Mouse (Mus musculus): ENCODE data around the gene Vps13a.
"Not testable (repeated sequence)": the region's sequence is repeated elsewhere in the genome, so short reads cannot be mapped to it uniquely, and the experiment has no call there.

Vps13a gene

DNA sequence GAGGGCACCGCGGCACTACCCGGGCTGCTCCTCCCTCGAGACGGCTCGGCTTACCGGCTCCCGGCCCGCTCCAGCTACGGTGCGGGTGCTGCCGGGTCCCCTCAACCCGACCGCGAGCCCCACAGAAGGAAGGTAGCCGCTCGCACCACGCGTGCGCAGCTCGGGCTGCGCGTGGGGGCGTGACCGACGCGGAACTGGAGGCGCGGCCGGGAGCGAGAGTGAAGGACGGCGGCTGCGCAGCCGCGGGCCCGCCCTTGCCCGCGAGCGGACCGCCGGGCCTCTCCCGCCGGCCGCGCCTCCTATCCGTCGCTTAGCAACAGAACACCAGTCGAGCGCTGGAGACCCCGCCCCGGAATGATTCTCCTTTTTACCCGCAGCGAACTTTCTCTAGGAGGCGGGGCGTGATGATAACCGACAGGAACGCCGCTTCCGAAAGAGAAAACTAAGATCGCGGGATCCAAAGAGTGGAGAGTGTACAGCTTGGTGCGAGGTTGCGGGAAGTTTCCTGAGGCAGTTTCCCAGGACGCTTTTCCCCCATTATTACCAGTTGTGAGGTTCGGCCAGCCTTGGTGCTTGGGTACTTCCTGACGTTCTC is at the start of gene Vps13a:
Gene Vps13a, minus strand, starts transcription at position 144 of the 595 bp plus-strand sequence.
- peak; percentile 84 for DNase-seq (ENCODE audit: low read depth, low spot score)

GRCm38 (mm10) chr19:16827657-16828056 is 46.9 kb upstream of the Vps13a start:
- no peak for DNase-seq (ENCODE audit: low read depth, low spot score)

- no peak for DNase-seq (ENCODE audit: low read depth, low spot score)
Observed at GRCm38 (mm10) chr19:16825228-16825627, 44.5 kb upstream of the Vps13a start.

- no peak for DNase-seq (ENCODE audit: low read depth, low spot score)
Observed at GRCm38 (mm10) chr19:16814848-16815247, 34.1 kb upstream of the Vps13a start.

GRCm38 (mm10) chr19:16813306-16813705 is 32.6 kb upstream of the Vps13a start:
- DNase-seq (ENCODE audit: low read depth, low spot score): no peak

- DNase-seq (ENCODE audit: low read depth, low spot score): no peak
Observed at GRCm38 (mm10) chr19:16812072-16812608, 31.4 kb upstream of the Vps13a start.

DNA sequence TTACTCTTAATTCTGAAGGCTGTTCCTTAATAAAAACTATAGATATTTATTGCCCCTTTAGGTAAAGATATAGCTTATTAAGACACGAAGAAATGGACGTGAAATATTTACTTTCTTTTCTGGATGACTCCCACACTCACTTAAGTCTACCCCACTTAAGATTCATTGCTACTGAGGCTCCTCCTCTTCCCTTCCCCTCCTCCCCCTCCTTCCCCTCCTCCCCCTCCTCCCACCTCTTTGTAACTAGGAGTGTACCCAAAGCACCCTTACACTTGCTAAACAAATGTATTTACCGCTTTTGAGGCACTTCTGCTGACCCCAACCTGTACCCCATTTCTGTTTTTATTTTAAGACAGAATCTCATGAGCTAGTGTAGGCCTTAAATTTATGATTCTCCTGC is 24.4 kb upstream of the Vps13a start:
- no peak for DNase-seq (ENCODE audit: low read depth, low spot score)

GRCm38 (mm10) chr19:16804578-16804977 is 23.8 kb upstream of the Vps13a start:
- no peak for DNase-seq (ENCODE audit: low read depth, low spot score)

GRCm38 (mm10) chr19:16802707-16803106 is 22.0 kb upstream of the Vps13a start:
- DNase-seq (ENCODE audit: low read depth, low spot score): no peak

GRCm38 (mm10) chr19:16802123-16802522 is 21.4 kb upstream of the Vps13a start:
- DNase-seq (ENCODE audit: low read depth, low spot score): no peak

DNA sequence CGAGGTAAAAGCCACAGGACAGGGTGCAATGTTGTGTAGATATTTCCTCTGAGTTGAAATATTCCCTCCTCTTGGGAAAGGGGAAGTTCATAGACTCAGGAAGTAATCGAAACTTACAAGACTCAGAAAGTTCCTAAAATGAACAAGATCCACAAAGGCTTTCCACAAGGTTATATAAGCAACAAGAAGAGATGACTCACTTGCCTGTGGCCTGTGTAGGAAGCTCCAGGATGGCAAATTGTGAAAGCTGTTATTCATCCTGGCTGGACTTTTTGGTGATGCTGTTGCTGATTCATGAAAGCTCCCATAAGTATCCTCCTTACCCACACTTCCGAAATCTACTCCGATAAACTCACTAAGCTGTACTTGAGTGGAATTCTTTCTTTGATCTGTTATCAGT is 17.2 kb upstream of the Vps13a start:
- no peak for DNase-seq (ENCODE audit: low read depth, low spot score)

DNA sequence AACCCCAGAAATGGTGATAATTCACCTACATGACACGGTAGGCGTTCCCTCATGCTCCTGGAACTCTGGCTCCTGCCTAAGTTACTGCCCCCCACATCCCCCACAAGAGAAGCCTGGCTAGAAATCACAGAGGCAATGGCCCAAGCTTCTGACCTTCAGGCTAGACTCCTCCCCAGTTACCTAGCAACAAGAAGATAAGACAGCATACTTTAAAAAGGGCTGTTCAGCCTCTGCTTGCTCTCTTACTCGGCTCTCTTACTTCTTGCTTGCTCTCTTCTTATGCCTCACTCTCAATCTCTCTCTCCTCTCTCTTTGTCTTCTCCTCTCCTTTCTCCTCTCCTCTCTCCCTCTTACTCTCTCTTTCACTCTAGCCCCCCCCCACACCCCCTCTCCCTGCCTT is 13.8 kb upstream of the Vps13a start:
- DNase-seq (ENCODE audit: low read depth, low spot score): not testable (repeated sequence)

DNA sequence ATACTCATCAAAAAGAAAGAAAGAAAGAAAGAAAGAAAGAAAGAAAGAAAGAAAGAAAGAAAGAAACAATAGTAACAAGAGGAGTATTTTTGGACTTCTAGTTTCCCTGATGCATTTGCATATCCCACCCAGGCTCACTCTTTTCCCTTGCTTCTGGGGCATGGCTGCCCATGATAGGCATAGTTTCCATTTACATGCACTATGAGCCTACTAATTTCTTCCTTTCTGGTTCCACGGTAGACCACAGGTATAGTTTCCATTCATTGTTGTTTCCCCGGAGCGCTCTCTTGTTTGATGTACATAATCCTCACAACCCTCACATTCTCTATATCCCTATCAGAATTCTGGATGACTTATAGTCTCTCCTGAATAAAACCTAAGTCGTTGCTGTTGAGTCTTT is 9.2 kb upstream of the Vps13a start:
- no peak for DNase-seq (ENCODE audit: low read depth, low spot score)

- DNase-seq (ENCODE audit: low read depth, low spot score): no peak
Observed at GRCm38 (mm10) chr19:16784879-16785278, 4.1 kb upstream of the Vps13a start.

DNA sequence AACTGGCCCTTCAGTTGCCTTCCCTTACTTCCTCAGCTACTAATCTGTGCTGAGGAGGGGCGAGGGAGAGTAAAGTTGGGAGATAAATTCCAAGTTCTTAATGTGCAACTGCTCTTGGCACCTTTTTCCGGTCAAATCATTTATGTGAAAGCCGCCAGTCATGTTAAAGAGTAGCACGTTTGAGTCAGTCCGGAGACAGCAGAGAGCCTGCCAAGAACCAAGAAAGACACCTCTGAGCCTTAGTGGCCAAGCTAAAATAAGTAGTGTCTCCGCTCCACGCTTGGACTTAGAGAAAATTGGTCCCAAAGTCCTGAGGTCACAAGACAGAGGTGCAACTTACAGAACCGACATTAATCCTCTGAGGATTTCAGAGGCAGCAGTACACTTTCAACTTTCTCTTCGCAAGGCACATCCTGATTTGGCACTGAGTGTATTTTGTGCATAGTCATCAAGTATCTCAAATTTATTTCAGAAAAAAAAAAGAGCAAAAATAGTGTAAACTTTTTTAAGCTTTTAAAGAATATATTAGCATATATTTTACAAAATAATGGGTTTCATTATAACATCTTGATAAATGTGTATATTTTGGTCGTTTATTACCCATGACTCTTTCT is 780 bp upstream of the Vps13a start:
- no peak for DNase-seq (ENCODE audit: low read depth, low spot score)

- no peak for DNase-seq (ENCODE audit: low read depth, low spot score)
Observed at GRCm38 (mm10) chr19:16780251-16780783, 416 bp downstream of the Vps13a start.

DNA sequence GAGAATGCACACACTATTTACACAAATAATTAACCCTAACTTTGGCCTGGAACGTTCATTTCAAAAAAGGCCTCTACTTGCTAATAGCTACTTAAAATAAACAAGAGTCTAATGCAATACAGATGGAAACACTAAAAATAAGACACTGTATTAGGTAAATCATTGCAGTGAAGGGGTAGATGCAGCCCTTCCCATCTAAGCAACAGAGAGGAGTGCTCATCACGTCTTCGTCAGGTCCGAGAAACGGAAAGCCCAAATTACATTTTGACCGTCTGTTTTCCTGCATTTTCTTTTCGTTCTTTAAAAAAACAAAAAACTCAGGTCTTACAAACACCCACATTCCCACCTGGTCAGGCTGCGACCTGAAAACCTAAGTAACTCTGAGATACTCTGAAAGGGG is 947 bp downstream of the Vps13a start:
- DNase-seq (ENCODE audit: low read depth, low spot score): no peak

- DNase-seq (ENCODE audit: low read depth, low spot score): no peak
Observed at GRCm38 (mm10) chr19:16779281-16779680, 1.5 kb downstream of the Vps13a start.

DNA sequence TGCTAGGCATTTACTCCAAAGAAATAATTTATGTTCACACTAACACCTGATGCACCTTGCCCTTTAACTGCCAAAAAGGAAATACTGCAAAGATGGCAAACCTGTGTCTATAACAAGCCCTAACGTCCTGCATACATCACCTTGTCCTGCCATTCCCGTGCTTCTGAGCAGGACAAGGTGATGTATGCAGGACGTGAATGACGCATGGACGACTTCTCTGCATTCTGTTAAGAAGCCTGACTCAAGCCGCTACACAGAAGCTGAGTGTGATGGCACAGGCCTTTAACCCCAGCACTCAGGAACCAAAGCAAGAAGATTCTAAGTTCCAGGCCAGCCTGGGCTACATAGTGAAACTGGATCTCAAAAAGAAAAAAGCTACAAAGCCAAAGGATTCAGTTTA is 2.2 kb downstream of the Vps13a start:
- no peak for DNase-seq (ENCODE audit: low read depth, low spot score)

DNA sequence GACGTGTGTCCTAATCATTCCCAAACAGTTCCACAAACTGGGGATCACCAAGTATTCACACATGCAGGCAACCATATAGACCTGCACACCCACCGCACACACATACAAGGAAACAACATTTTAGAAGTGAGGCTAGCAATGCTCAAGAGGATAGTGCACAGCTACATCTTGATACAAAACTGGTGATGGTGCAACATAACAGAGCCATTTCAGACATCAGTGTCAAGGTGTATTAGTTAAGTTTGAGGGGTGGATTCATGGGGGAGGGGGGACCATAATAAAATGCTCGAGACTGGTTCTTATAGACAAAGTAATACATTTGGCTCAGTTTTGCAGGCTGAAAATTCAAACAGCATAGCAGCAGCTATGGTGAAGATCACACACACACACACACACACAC is 2.8 kb downstream of the Vps13a start:
- no peak for DNase-seq (ENCODE audit: low read depth, low spot score)

- not testable (repeated sequence) for DNase-seq (ENCODE audit: low read depth, low spot score)
Observed at GRCm38 (mm10) chr19:16777391-16777790, 3.3 kb downstream of the Vps13a start.

- DNase-seq (ENCODE audit: low read depth, low spot score): no peak
Observed at GRCm38 (mm10) chr19:16773237-16774016, 7.3 kb downstream of the Vps13a start.

All from WW6 (cell line).